Mouse (Mus musculus): ENCODE measurements around the gene Ell3.

Gene Ell3

GRCm38 (mm10) chr2:121412843-121413386 lies 31.2 kb downstream of the Ell3 start:
- in situ Hi-C loops (cut with MboI; ENCODE audit: unreplicated experiment in 2 of 2): loop anchor here in 1 of 2 experiments (5.0 kb wide), 1 partner anchor 34 kb away; the partner anchor contains the start of gene Serf2

GRCm38 (mm10) chr2:121408160-121408559 lies 35.9 kb downstream of the Ell3 start:
- in situ Hi-C loops (cut with MboI; ENCODE audit: unreplicated experiment in 2 of 2): loop anchor here (5.0 to 10.0 kb wide), 2 partner anchors 74 to 427 kb away; no protein-coding TSS in a partner anchor

GRCm38 (mm10) chr2:121403296-121403695 lies 40.8 kb downstream of the Ell3 start:
- in situ Hi-C loops (cut with MboI; ENCODE audit: unreplicated experiment in 2 of 2): loop anchor here in 1 of 2 experiments (10.0 kb wide), 1 partner anchor 432 kb away; no protein-coding TSS in a partner anchor

- in situ Hi-C loops (cut with MboI; ENCODE audit: unreplicated experiment in 2 of 2): loop anchor here (5.0 to 10.0 kb wide), 2 partner anchors 354 to 362 kb away; partner anchors contain the start of gene Epb42 (in 1 of the 2)
Measured at GRCm38 (mm10) chr2:121396624-121397023, 47.5 kb downstream of the Ell3 start.

All from v-Abl transformed pro-B cells (cell line).